Mouse (Mus musculus) left cerebral cortex, postnatal 4 days (tissue): Measurements from ENCODE around the gene Klhdc7a. TPM values are rescaled to one million over a fixed set of nuclear protein-coding genes. Genes with fewer than 3 reads are reported as not detected.
"Not testable (repeated sequence)": the region's sequence is repeated elsewhere in the genome, so short reads cannot be mapped to it uniquely, and the experiment has no call there.

ENCODE experiments used
- DNase-seq: peaks from one replicate; pipeline ENCODE4 v3.0.0-alpha.2; 2022
- intact Hi-C: fragments of 180-260 bp; cut with DNase I; formaldehyde crosslinking; loops from one replicate; pipeline ENCODE4 v1.15.1; 2025
- total RNA-seq, 2 experiments: library from RNA; stranded (reverse); gene quantifications; 2 replicates each; pipeline ENCODE4 v1.2.3; 2021

The Klhdc7a gene
- total RNA-seq: 1 to 10 TPM; 1.0 to 1.2 TPM

DNA sequence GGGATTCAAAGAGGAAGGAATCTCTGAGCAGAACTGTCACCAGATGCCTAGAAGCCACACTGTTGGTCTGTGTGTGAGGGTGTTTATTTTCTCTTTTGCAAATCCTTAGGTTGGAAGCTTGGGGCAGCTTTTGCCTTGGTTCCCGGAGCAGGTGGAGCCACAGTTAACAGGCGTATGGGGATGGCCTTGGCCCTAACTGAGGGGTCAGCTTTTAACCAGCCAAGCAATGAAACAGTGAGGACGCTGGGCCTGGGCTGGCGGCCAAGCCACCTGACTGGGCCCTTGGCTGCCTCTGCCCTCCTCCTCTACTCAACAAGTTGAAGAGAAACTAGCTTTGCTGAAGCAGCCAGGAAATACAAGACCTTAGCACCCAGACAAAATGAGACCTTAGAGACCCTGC is at the start of gene Klhdc7a:
Klhdc7a (minus strand) TSS at position 105 of the 400 bp plus-strand sequence.
- intact Hi-C loops: no loop called here
- DNase-seq: peak; percentile 90

GRCm38 (mm10) chr4:140015916-140016315 is 48.1 kb upstream of the Klhdc7a start:
- no peak for DNase-seq
- intact Hi-C loops: no loop called here

DNA sequence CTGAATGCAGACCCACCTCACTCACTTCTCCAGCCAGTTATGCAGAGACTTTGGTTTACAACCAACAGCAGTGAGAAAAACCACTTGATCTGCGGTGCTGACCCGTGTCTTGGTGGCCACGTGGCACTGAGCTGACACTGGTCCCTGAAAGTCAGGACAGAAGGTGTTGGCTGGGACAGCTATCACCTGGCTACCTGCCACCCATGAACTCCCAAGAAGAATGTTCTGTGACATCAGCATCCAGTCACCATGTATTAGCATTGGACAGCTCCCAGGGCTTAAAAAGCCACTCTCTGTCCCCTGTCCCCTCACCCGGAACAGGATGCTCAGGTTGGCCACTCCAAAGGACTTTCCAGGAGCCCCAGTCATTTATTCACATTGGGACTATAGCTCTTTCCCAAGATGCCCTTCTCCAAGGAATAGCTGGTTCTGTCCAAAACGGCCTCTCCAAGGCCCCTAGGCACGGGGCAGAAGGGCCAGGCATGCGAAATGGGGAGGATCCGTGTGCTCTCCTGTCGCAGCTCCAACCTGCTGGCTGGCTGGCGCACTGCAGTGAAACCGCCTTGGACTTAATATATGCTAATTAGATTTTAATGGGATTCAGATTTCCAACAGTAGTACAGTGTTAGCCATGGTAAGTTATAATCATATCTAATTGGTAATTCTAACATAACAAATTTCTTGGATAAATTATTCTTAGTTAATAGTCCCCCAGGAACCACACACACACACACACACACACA is 43.1 kb upstream of the Klhdc7a start:
- intact Hi-C loops: no loop called here
- DNase-seq: peak; percentile 57

DNA sequence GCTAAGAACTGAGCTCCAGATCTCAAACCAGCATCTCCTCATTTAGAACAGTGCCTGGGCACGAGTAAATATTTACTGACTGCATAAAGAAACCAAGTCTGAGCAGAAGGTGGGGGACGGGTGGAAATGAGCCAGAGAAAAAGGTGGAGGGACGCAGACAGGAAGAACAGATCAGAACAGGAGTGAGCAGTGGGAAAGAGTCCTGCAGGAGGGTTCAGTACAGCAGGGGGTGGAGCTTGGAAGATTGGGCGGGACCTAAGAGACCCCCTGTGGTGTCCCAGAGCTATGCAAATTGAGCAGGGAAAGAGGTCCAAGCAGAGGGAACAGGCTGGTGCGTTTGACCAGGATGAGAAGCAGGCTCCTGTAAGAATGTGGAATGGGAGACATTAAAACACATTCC is 37.1 kb upstream of the Klhdc7a start:
- DNase-seq: no peak
- intact Hi-C loops: no loop called here

- no peak for DNase-seq
- intact Hi-C loops: no loop called here
These were observed 36.3 kb upstream of the Klhdc7a start for GRCm38 (mm10) chr4:140004170-140004569.

DNA sequence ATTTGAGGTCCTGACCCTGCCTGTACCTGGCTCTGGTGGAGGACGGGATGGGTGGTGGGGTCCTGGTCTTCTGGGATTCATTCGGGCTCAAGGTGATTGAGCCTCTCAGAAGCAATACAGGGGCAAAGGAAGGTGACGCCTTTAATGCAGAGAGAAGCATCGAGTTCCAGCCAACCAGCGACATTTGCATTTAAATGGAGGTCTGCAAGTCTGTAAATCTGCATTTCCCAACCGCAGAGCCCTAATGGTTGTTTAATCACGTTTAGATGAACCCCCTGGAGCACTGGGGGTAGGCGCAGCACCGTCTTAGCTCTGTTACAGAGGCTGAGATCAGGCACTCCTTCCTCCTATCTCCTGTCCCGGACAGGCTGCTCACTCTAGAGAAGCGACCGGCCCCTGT is 34.2 kb upstream of the Klhdc7a start:
- intact Hi-C loops: no loop called here
- no peak for DNase-seq

GRCm38 (mm10) chr4:140000911-140001310 is 33.1 kb upstream of the Klhdc7a start:
- intact Hi-C loops: no loop called here
- no peak for DNase-seq

DNA sequence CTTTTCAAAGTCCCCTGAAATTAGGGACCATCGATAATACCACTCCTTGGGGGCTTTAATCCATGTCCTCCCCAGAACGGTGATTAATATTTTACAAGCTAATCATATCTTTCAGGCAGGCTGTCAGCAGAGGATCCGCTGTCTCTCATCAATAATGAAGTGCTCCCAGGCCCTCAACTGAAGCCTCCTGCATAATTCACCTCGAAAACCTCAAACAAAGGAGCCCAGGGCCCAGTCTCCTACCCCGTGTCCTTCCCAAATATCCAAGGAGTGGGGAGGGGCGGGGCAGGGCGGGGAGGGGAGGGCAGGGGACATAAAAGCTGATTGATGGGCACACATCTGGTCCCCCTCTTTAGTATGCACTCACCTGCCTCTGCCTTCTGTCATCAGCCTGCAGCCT is 31.2 kb upstream of the Klhdc7a start:
- no peak for DNase-seq
- intact Hi-C loops: no loop called here

DNA sequence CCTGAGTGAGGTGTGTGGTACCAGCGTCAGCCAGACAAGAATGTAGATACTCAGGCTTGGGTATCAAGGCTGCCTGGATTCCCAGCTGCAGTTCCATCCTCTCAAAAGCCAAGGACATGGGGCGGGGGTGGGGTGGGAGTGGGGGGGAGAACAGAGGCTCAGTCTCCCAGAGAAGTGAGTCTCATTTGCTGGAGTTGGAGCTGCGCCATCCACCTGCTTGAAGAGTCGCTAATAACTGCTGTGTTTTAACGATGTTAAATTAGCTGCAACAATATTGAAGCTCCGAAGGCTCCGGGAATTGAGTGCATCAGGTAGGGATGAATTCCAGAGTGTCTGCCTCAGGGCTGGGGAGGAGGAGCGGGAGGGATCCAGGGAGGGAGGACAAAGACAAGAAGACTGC is 27.8 kb upstream of the Klhdc7a start:
- intact Hi-C loops: no loop called here
- DNase-seq: peak; percentile 26

DNA sequence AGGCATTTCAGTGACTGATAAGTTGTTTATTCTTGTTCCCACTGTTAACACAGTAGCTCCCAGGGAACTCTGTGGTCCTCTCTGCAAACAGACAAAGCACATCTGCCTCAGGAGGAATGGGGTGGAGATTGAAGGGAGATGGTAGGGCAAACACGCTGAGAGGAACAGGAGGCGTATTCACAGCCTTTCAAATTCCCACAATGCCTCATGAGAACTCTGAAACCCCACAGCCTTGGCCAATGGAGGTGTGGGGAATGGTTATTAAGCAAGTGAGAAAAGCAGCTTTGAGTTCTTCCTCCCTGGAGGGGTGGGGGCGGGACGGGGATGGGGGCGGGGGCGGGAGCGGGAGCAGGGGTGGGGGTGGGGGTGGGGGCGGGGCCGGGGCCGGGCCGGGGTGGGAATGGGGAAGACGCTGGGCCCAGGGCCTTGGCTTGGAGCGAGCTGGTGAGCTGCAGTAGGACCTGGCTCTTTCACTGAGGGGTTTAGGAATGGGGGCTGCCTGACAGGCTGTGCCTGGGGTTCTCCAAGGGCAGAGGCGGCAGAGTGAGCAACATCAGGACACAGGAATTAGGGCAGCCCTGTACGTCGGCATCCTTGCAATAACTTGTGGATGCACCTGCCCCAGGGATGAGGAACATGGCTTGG is 25.4 kb upstream of the Klhdc7a start:
- DNase-seq: no peak
- intact Hi-C loops: no loop called here

- intact Hi-C loops: no loop called here
- no peak for DNase-seq
These were observed 19.1 kb upstream of the Klhdc7a start for GRCm38 (mm10) chr4:139986913-139987312.

DNA sequence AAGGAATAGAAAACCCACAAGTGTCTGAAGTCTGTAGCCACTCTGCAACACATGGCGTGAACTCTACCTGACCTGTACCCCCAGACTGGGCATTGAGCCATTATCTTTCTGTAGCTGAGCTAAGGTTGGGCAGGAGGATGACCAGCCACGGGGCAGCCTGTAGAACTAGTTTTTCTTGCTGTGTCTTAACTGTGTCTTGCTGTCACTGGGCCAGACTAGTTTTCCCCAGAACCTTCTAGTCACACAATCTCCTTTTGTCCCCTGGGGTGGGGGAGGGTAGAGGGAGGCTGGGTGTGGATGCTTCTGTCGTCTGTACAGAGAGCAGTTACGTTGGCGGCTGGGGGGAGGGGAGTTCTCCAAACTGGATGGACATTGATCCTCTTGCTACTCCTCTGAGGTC is 10.9 kb upstream of the Klhdc7a start:
- intact Hi-C loops: no loop called here
- DNase-seq: no peak

DNA sequence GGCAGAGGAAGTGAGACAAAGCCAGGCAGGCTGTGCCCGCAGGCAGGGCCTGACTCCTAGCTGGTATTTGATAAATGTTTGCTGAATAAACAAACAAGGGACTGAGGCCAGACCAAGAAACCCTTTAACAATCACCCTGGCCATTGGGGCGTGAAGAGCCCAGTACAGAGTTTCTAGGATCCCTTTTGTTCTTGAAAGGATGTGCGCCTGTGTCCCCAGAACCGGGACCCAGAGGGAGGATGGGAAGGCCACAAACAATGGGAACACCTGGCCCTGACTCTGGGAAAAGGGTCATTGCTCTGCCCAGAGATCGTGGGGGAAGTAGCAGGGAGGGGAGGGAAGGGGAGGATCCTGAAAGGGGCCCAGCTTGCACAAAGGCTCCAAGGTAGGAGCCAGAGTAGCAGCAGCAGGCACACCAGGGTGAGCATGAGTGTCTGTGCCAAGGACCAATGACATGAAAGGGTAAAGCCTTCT is 9.5 kb upstream of the Klhdc7a start:
- intact Hi-C loops: no loop called here
- DNase-seq: no peak

GRCm38 (mm10) chr4:139974506-139974905 is 6.7 kb upstream of the Klhdc7a start:
- peak; percentile 35 for DNase-seq
- intact Hi-C loops: no loop called here

- intact Hi-C loops: no loop called here
- peak; percentile 40 for DNase-seq
These were observed 343 bp downstream of the Klhdc7a start for GRCm38 (mm10) chr4:139967475-139967891.

GRCm38 (mm10) chr4:139966981-139967380 is 845 bp downstream of the Klhdc7a start:
- intact Hi-C loops: no loop called here
- no peak for DNase-seq

DNA sequence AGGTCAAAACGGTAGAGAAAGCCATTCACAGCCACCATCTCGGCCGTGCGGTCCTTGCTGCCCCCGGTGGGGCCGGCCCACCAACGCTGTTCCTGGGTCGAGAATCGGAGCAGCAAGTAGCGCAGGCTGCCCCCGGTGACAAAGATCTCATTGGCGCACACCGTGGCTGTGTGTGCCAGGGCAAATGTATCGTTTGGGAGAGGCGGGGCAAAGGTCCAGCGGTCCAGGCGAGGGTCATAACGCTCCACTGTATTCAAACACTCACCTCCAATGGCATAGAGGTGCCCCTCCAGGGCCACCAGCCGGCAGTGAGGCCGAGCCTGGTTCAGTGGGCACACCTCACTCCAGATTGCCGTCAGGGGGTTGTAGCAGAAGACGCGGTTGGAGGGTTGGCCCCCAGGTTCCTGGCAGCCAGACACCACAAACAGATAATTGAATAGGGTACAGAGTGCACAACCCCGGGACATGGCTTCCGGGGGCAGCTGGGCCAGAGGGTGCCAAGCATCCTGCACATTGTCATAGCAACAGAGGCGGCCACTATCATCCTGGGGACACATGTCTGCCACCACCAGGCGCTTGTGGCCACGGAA is 2.1 kb downstream of the Klhdc7a start:
- intact Hi-C loops: no loop called here

DNA sequence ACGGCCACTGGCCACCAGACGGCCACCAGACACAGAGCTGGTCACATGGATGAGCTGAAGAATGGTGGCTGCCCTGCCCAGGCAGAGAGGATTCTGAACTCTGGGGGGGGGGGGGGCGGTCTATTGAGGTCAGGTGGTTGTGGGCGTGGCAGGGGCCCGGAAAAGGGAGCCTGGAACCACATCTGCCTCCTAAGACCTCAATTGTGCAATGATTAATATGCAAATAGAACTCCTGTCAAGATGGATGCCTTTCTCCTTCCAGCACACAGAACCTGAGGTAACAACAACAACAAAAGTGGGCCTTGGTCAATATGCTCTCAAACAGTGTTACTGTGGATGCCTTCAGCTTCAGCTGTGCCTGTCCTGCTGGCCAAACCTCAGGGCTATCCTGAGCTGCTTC is 3.4 kb downstream of the Klhdc7a start:
- no peak for DNase-seq
- intact Hi-C loops: no loop called here

More for the DNA sequence above, 2.1 kb downstream of the Klhdc7a start:
- no peak for DNase-seq

DNA sequence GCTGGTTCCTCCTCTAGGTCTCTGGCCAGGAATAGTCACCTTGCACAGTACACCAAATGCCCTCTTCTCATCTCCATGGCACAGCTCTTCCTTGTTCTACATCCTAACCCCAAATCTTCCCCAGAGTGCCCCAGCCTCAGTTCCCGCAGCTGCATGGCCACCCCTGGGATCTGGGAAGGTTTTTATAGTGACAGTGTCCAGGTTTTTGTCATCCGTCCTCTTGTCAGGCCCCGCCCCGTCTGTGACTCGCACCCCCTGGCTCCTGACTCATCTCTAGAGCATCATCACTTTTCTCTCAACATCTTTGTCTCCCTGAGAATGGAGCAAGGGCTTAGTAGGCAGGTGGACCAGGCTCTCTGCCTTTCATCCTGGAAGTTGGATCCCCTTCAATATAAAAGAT is 3.9 kb downstream of the Klhdc7a start:
- intact Hi-C loops: no loop called here
- DNase-seq: no peak

DNA sequence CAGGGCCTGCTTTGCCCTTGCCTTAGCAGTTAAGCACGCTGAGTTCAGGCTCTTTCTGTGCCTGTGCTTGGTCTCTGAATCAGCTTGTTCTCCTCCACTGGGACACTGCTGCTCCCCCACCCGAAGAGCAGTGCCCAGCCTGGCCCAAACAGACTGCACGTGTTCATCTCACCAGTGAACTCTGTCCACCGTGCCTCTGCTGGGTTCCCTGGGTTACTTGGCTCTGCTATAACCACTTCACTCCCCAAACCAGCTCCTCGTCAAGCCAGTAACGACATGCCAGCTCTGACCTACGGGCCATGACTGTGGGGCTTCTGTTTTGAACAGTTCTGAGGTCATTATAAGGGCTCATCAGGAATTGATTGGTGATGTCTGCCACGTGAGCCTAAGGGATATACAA is 4.8 kb downstream of the Klhdc7a start:
- no peak for DNase-seq
- intact Hi-C loops: no loop called here

- DNase-seq: no peak
These were observed 6.0 kb downstream of the Klhdc7a start for GRCm38 (mm10) chr4:139961816-139962215.

GRCm38 (mm10) chr4:139961329-139961728 is 6.5 kb downstream of the Klhdc7a start:
- intact Hi-C loops, DNase-seq: not testable (repeated sequence)

More at GRCm38 (mm10) chr4:139961816-139962215, 6.0 kb downstream of the Klhdc7a start:
- intact Hi-C loops: no loop called here
